Mouse (Mus musculus): Measurements from ENCODE around the gene Spns1.

- TF ChIP-seq CTCF (conservative IDR thresholded peaks at IDR 0.05 in 1 of 2, IDR thresholded peaks at IDR 0.05 in 1 of 2; ENCODE audit: low read depth in 2 of 2, low read length in 2 of 2) (no peak), MAFK (IDR thresholded peaks at IDR 0.05; ENCODE audit: insufficient replicate concordance, low read length) (no peak), ZKSCAN1 (IDR thresholded peaks at IDR 0.05; ENCODE audit: borderline replicate concordance, low read depth, low read length) (no peak)
Measured at GRCm38 (mm10) chr7:126350748-126351418, 26.4 kb downstream of the Spns1 start.
